9 mouse cellular contexts compared by ENCODE assay signal in genomic region chr7:28931032-28931694, GRCm38 (mm10). TPM values are rescaled to one million over a fixed set of nuclear protein-coding genes. Genes with fewer than 3 reads are reported as not detected.
DNase-seq lines count a peak whose midpoint lies in the region; ATAC-seq and TF ChIP-seq lines count a peak whose summit lies in the region.
"Had no signal": no experiment of that assay in that cellular context is flagged by ENCODE, and none has a peak within 500 bp of the region (broad histone marks: within the 10 kb centered on the region; RNA-seq: fewer than 3 reads in every experiment).

No protein-coding gene starts in this region.

- H3K27ac ChIP-seq in lung, embryonic 14.5 days (ENCODE audit: low read depth), result peak overlapping the region; percentile 22; the same call in 1 of the 2 replicates
- H3K27ac ChIP-seq in limb, embryonic 11.5 days (replicated peaks; ENCODE audit: low read depth, low read length), result 0 out of 2 replicates have a peak overlapping the region, but pooled peaks have one; percentile 36
- H3K27ac ChIP-seq: macrophage had no signal

- no peak for TF ChIP-seq CTCF in lung, embryonic 14.5 days (IDR thresholded peaks at IDR 0.05; ENCODE audit: low read depth)

- no peaks in the 10 kb centered on the region for H3K9me3 ChIP-seq in lung, embryonic 14.5 days (ENCODE audit: low read depth, low read length)
- H3K9me3 ChIP-seq in limb, embryonic 11.5 days (ENCODE audit: control insufficient read depth, low read length), result no peaks in the 10 kb centered on the region

- WGBS in lung, embryonic 14.5 days, result 61% methylated on average over 7 of the region's 7 CpGs
- WGBS in limb, embryonic 11.5 days, result 91% methylated on average over 7 of the region's 7 CpGs

- H3K9ac ChIP-seq in lung, embryonic 14.5 days, result no peak overlapping the region
- no peak overlapping the region for H3K9ac ChIP-seq in limb, embryonic 11.5 days (ENCODE audit: low read length)

- DNase-seq in lung, embryonic 14.5 days, result peak; percentile 42
- no peak for DNase-seq in lung, postnatal 14 days
- peak; percentile 94 for DNase-seq in fat pad, adult 2 months (ENCODE audit: extremely low read depth, low read depth, low spot score)
- DNase-seq in limb, embryonic 11.5 days (ENCODE audit: low spot score), result no peak
- DNase-seq in spleen, postnatal 14 days (ENCODE audit: low spot score in 2 of 2), result no peak
- no peak for DNase-seq in cerebellum, adult 11-12 months
- DNase-seq: cerebellum, adult 9-11 months had no signal

- peak; percentile 39 for ATAC-seq in lung, embryonic 14.5 days (ENCODE audit: insufficient read depth)
- no peak for ATAC-seq in limb, embryonic 11.5 days (ENCODE audit: insufficient number of reproducible peaks, low FRiP score, low TSS enrichment, low read depth)
- no peak for ATAC-seq in CD4-positive, CD25-positive, alpha-beta regulatory T cell, adult 4 months

- H3K4me2 ChIP-seq in lung, embryonic 14.5 days, result no peak overlapping the region
- no peak overlapping the region for H3K4me2 ChIP-seq in limb, embryonic 11.5 days (ENCODE audit: low read depth, severe bottlenecking)

- no peak overlapping the region for H3K4me3 ChIP-seq in lung, embryonic 14.5 days (ENCODE audit: low read depth, low read length)
- no peak overlapping the region for H3K4me3 ChIP-seq in limb, embryonic 11.5 days (ENCODE audit: low read depth, low read length)

- H3K36me3 ChIP-seq in lung, embryonic 14.5 days (ENCODE audit: insufficient read depth), result 0 out of 2 replicates have a peak, but pooled peaks cover 9% of the 10 kb centered on the region
- H3K36me3 ChIP-seq in limb, embryonic 11.5 days (ENCODE audit: control insufficient read depth, insufficient read depth, low read length), result no peaks in the 10 kb centered on the region

- no peaks in the 10 kb centered on the region for H3K27me3 ChIP-seq in lung, embryonic 14.5 days (ENCODE audit: insufficient read depth, low read length)
- no peaks in the 10 kb centered on the region for H3K27me3 ChIP-seq in limb, embryonic 11.5 days (ENCODE audit: control insufficient read depth, insufficient read depth, low read length)

- peaks cover 16% of the 10 kb centered on the region for H3K4me1 ChIP-seq in lung, embryonic 14.5 days (ENCODE audit: insufficient read depth)
- H3K4me1 ChIP-seq in limb, embryonic 11.5 days (ENCODE audit: control insufficient read depth, insufficient read depth, low read length), result peaks cover 18% of the 10 kb centered on the region

RNA-seq across cellular contexts. Expression of gene Actn4, which starts 31.0 kb away (rescaled TPM):
- 266 and 270 TPM in 2 replicates for polyA plus RNA-seq in lung, embryonic 14.5 days (2014; fragmentation: Nextera tagmentation; extraction: Ambion mirVana)
- 208 and 213 TPM in 2 replicates for polyA plus RNA-seq in limb, embryonic 11.5 days (2014; fragmentation: Nextera tagmentation; extraction: Ambion mirVana)
- 100 to 1,000 TPM in 1 of 2 experiments, 10 to 100 TPM in 1; 82.6 to 106 TPM for polyA plus RNA-seq in CD4-positive, CD25-positive, alpha-beta regulatory T cell, adult 4 months (2017; shearing (Covaris generic))

RNA-seq across cellular contexts. Expression of gene Capn12, which starts 49.9 kb away (rescaled TPM):
- 0.42 and 0.61 TPM in 2 replicates for polyA plus RNA-seq in lung, embryonic 14.5 days (2014; fragmentation: Nextera tagmentation; extraction: Ambion mirVana)
- polyA plus RNA-seq in limb, embryonic 11.5 days (2014; fragmentation: Nextera tagmentation; extraction: Ambion mirVana), result 0.59 and 0.62 TPM in 2 replicates
- polyA plus RNA-seq in CD4-positive, CD25-positive, alpha-beta regulatory T cell, adult 4 months (2017; shearing (Covaris generic)), result not detected

RNA-seq across cellular contexts. Expression of gene Eif3k, which starts 50.5 kb away (rescaled TPM):
- 392 and 398 TPM in 2 replicates for polyA plus RNA-seq in lung, embryonic 14.5 days (2014; fragmentation: Nextera tagmentation; extraction: Ambion mirVana)
- polyA plus RNA-seq in limb, embryonic 11.5 days (2014; fragmentation: Nextera tagmentation; extraction: Ambion mirVana), result 463 and 476 TPM in 2 replicates
- polyA plus RNA-seq in CD4-positive, CD25-positive, alpha-beta regulatory T cell, adult 4 months (2017; shearing (Covaris generic)), result 100 to 1,000 TPM; 656 to 763 TPM

RNA-seq across cellular contexts. Expression of gene Map4k1, which starts 50.7 kb away (rescaled TPM):
- 8.5 and 10.7 TPM in 2 replicates for polyA plus RNA-seq in lung, embryonic 14.5 days (2014; fragmentation: Nextera tagmentation; extraction: Ambion mirVana)
- polyA plus RNA-seq in limb, embryonic 11.5 days (2014; fragmentation: Nextera tagmentation; extraction: Ambion mirVana), result 10.5 and 12.1 TPM in 2 replicates
- 100 to 1,000 TPM in 1 of 2 experiments, 10 to 100 TPM in 1; 93.7 to 171 TPM for polyA plus RNA-seq in CD4-positive, CD25-positive, alpha-beta regulatory T cell, adult 4 months (2017; shearing (Covaris generic))

Comparison
In these comparisons a context has a peak if more than half of its experiments do, and no peak if none do; other contexts are left out.
1. DNase-seq: peak in lung, embryonic 14.5 days (single experiment) and fat pad, adult 2 months (single experiment); none in lung, postnatal 14 days (single experiment), limb, embryonic 11.5 days (single experiment), spleen, postnatal 14 days (0 of 2) and cerebellum, adult 11-12 months (single experiment).